Mouse (Mus musculus): ENCODE measurements around the gene Tmem246. TPM values are rescaled to one million over a fixed set of nuclear protein-coding genes. Genes with fewer than 3 reads are reported as not detected.
A peak's percentile ranks its signal among the peaks of the same experiment; 100 is the strongest.

Tmem246 gene
- total and polyA plus RNA-seq, 2 experiments: 0.46 to 0.59 TPM

DNA sequence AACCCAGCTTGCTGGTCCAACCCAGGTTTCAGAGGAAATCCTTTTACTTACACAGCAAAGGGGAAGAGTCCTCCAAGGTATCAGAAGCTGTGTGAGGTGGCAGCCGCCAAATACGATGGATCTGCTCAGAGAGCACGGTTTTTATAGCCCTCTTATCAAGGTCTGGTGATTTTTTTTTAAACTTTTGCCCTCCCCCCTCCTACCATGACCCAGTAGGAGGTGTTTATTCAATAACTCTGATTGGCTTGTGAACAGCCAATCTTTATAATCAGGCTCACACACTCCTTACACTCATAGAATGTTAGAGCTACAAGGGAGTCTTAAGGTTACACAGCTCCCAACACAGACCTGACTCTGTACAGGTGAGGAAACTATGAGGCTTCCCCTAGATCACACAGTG, 48.3 kb downstream of the Tmem246 start, which contains the start of gene Aldob:
Gene Aldob, minus strand, starts transcription at position 164 of the 400 bp plus-strand sequence.
- Histone ChIP-seq H3K79me2 (ENCODE audit: control insufficient read depth, insufficient read depth, low read length) (no peaks in the 10 kb centered on the region), H3K4me1 (ENCODE audit: control insufficient read depth, insufficient read depth, low read length) (peaks cover 17% of the 10 kb centered on the region), H3K4me3 (ENCODE audit: insufficient read depth, low read depth, low read length) (peak within 1 kb of the TSS; percentile 60), H3K9ac (ENCODE audit: low read depth, low read length) (peak within 1 kb of the TSS; percentile 92), H3K27ac (replicated peaks; ENCODE audit: insufficient read depth, low read depth, low read length) (peak within 1 kb of the TSS; percentile 98), H3K36me3 (ENCODE audit: control insufficient read depth, insufficient read depth, low read length) (peaks cover 28% of the 10 kb centered on the region), H3K27me3 (ENCODE audit: control insufficient read depth, insufficient read depth, low read length) (no peaks in the 10 kb centered on the region)
- WGBS: 0% methylated on average over 3 of the region's 3 CpGs
- peak; percentile 97 for DNase-seq (ENCODE audit: extremely low read depth, low read depth, low spot score)
- TF ChIP-seq POLR2A (IDR thresholded peaks at IDR 0.05; ENCODE audit: extremely low read depth, insufficient read depth, low read length): peak; percentile 81; the same call in 1 of the 2 replicates
- TF ChIP-seq CTCF (IDR thresholded peaks at IDR 0.05; ENCODE audit: low read depth, low read length): no peak

DNA sequence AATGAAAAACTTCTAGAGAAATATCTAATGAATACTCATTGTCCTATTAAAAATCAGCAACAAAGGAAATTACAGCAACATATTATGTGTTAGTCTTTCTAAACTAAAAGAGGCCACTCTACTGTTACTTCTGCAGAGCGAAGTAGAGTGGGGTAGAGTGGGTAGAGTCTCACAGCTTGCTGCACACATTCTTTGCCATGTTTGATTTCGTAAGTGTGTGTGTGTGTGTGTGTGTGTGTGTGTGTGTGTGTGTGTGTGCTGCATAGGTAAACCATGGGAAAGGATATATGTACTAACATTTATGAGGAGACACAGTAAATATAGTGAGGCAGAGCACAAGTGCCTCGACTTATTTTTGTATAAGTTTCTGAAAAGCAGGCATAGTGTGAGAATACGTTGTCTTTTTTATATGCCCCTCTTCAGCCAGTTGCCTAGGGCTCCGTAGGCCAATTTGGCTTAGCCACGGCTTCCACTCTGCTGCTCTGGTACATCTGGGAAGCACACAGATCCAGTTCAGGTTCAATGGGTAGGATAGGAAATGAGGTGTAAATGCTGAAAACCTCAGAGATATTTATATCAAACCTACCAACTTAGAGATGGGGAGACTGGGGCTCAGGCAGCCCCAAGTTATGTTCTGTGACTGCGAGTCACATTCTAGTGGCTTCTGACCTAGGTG, 50.0 kb downstream of the Tmem246 start:
- DNase-seq (ENCODE audit: extremely low read depth, low read depth, low spot score): peak; percentile 67
- Histone ChIP-seq H3K27ac (replicated peaks; ENCODE audit: insufficient read depth, low read depth, low read length) (peak overlapping the region; percentile 85), H3K36me3 (ENCODE audit: control insufficient read depth, insufficient read depth, low read length) (peaks cover 45% of the 10 kb centered on the region), H3K79me2 (ENCODE audit: control insufficient read depth, insufficient read depth, low read length) (no peaks in the 10 kb centered on the region), H3K4me3 (ENCODE audit: insufficient read depth, low read depth, low read length) (peak overlapping the region; percentile 56), H3K9ac (ENCODE audit: low read depth, low read length) (peak overlapping the region; percentile 87), H3K27me3 (ENCODE audit: control insufficient read depth, insufficient read depth, low read length) (no peaks in the 10 kb centered on the region), H3K4me1 (ENCODE audit: control insufficient read depth, insufficient read depth, low read length) (peaks cover 17% of the 10 kb centered on the region; the same call in 1 of the 2 replicates)
- TF ChIP-seq POLR2A (IDR thresholded peaks at IDR 0.05; ENCODE audit: extremely low read depth, insufficient read depth, low read length) (peak; percentile 44; the same call in 1 of the 2 replicates), CTCF (IDR thresholded peaks at IDR 0.05; ENCODE audit: low read depth, low read length) (no peak)
- WGBS: 22% methylated on average over 7 of the region's 7 CpGs

DNA sequence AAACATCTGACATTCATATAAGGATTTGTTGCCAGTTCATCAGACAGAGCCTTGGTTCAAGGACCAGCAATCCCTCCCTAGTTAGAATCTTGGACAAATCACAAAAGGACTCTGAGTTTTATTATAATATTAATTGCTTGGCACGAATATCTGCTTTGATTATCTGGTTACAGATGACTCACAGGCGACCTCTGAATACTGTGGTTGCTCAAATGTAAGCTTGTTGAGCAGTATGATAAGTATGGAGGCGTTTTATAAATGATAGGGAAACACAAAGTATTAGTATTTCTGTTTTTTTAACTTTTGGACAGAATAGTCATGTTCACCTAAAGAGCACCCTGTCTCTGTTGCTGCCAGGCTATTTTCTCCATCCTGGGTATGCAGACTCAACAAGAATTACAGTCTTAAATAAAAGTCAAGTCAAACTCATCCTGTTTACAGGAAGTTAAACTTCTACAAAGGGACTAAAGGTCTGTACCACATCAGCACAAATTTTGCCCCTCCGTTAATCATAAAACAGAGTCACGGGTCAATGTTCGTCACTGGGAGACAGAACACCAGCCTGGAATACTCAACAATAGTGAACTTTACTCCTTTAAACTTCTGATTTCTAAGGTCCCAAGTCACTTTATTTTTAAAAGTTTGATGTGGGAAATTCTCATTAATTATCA, 50.7 kb downstream of the Tmem246 start:
- peak; percentile 88 for DNase-seq (ENCODE audit: extremely low read depth, low read depth, low spot score)

DNA sequence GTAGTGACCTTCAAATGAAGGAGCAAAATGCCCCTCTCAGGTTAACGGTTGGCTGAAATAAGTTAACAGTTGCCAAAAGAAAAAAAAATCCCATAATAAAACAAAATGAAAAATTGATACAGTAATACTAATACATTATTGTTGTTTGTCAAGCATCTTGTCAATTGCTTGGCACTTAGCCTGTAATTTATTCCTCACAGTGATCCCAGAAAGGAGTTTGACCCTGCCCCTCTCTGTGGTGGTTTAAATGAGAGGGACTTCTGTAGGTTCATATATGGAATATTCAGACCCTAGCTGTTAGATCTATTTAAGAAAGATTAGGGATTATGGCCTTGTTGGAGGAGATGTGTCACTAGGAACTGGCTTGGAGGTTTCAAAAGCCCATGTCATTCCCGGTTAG, 51.6 kb downstream of the Tmem246 start:
- 19% methylated on average over 2 of the region's 2 CpGs for WGBS
- H3K36me3 ChIP-seq (ENCODE audit: control insufficient read depth, insufficient read depth, low read length): peaks cover 60% of the 10 kb centered on the region
- TF ChIP-seq POLR2A (IDR thresholded peaks at IDR 0.05; ENCODE audit: extremely low read depth, insufficient read depth, low read length) (no peak), CTCF (IDR thresholded peaks at IDR 0.05; ENCODE audit: low read depth, low read length) (no peak)
- no peaks in the 10 kb centered on the region for H3K79me2 ChIP-seq (ENCODE audit: control insufficient read depth, insufficient read depth, low read length)
- H3K27ac ChIP-seq (replicated peaks; ENCODE audit: insufficient read depth, low read depth, low read length): peak overlapping the region; percentile 73
- H3K4me1 ChIP-seq (ENCODE audit: control insufficient read depth, insufficient read depth, low read length): peaks cover 22% of the 10 kb centered on the region; the same call in 1 of the 2 replicates
- peak overlapping the region; percentile 56 for H3K4me3 ChIP-seq (ENCODE audit: insufficient read depth, low read depth, low read length)
- no peaks in the 10 kb centered on the region for H3K27me3 ChIP-seq (ENCODE audit: control insufficient read depth, insufficient read depth, low read length)
- peak; percentile 70 for DNase-seq (ENCODE audit: extremely low read depth, low read depth, low spot score)
- H3K9ac ChIP-seq (ENCODE audit: low read depth, low read length): peak overlapping the region; percentile 62

More for the DNA sequence above, 50.7 kb downstream of the Tmem246 start:
- Histone ChIP-seq H3K4me3 (ENCODE audit: insufficient read depth, low read depth, low read length) (peak overlapping the region; percentile 56), H3K36me3 (ENCODE audit: control insufficient read depth, insufficient read depth, low read length) (peaks cover 51% of the 10 kb centered on the region), H3K27ac (replicated peaks; ENCODE audit: insufficient read depth, low read depth, low read length) (peak overlapping the region; percentile 73), H3K4me1 (ENCODE audit: control insufficient read depth, insufficient read depth, low read length) (peaks cover 21% of the 10 kb centered on the region; the same call in 1 of the 2 replicates), H3K79me2 (ENCODE audit: control insufficient read depth, insufficient read depth, low read length) (no peaks in the 10 kb centered on the region), H3K27me3 (ENCODE audit: control insufficient read depth, insufficient read depth, low read length) (no peaks in the 10 kb centered on the region), H3K9ac (ENCODE audit: low read depth, low read length) (peak overlapping the region; percentile 45; the same call in 1 of the 2 replicates)
- 9% methylated on average over 6 of the region's 6 CpGs for WGBS
- TF ChIP-seq CTCF (IDR thresholded peaks at IDR 0.05; ENCODE audit: low read depth, low read length): no peak
- no peak for TF ChIP-seq POLR2A (IDR thresholded peaks at IDR 0.05; ENCODE audit: extremely low read depth, insufficient read depth, low read length)

DNA sequence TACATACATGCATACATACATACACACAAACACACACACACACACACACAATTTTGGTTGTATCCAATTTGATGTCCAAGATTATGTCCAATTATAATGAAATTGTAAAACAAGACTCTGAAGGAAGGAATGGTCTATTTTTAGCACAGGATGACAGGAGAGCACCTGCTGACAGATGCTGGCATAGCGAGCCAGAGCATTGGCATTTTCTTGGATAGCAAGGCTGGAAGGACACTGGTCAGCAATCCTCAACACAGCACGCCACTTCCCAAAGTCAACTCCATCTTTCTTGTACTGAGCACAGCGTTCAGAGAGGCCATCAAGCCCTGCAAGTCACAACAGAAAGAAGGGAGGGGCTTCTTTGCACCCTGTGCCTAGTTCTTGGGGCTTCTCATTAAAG, 56.7 kb downstream of the Tmem246 start:
- no peak for TF ChIP-seq POLR2A (IDR thresholded peaks at IDR 0.05; ENCODE audit: extremely low read depth, insufficient read depth, low read length)
- TF ChIP-seq CTCF (IDR thresholded peaks at IDR 0.05; ENCODE audit: low read depth, low read length): no peak
- no peak overlapping the region for H3K4me3 ChIP-seq (ENCODE audit: insufficient read depth, low read depth, low read length)
- no peaks in the 10 kb centered on the region for H3K79me2 ChIP-seq (ENCODE audit: control insufficient read depth, insufficient read depth, low read length)
- 33% methylated on average over 3 of the region's 3 CpGs for WGBS
- H3K27ac ChIP-seq (replicated peaks; ENCODE audit: insufficient read depth, low read depth, low read length): no peak overlapping the region
- H3K36me3 ChIP-seq (ENCODE audit: control insufficient read depth, insufficient read depth, low read length): peaks cover 93% of the 10 kb centered on the region
- H3K4me1 ChIP-seq (ENCODE audit: control insufficient read depth, insufficient read depth, low read length): peaks cover 16% of the 10 kb centered on the region; the same call in 1 of the 2 replicates
- H3K9ac ChIP-seq (ENCODE audit: low read depth, low read length): no peak overlapping the region
- no peaks in the 10 kb centered on the region for H3K27me3 ChIP-seq (ENCODE audit: control insufficient read depth, insufficient read depth, low read length)
- peak; percentile 68 for DNase-seq (ENCODE audit: extremely low read depth, low read depth, low spot score)

Measured in liver, adult 2 months (tissue).